25 mouse cellular contexts compared by ENCODE assay signal in the genomic region with DNA sequence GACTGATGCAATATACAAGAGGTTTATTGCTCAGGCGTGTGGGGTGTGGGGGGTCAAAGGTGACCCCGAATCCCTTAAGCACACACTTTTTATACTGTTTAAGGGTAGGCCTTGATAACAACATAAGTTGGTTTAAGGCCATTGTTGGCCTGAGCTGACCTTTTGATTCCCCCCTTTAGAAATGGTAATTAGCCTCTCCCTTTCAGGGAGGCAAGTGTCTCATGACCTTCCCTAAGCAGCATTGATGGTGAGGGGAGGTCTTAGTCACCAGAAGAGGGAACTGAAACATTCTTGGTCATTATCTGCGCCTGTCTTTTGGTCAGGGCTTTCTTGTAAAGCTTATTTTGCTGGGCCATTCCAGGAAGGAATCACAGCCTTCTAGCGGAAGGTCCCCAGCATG. TPM values are rescaled to one million over a fixed set of nuclear protein-coding genes. Genes with fewer than 3 reads are reported as not detected.
DNase-seq lines count a peak whose midpoint lies in the region; ATAC-seq and TF ChIP-seq lines count a peak whose summit lies in the region.
"Had no signal": no experiment of that assay in that cellular context is flagged by ENCODE, and none has a peak within 500 bp of the region (broad histone marks: within the 10 kb centered on the region; RNA-seq: fewer than 3 reads in every experiment).

No protein-coding gene starts in this region.

- intact Hi-C loops in heart, postnatal 14 days (cut with DNase I), result no loop called here

- H3K4me3 ChIP-seq in forebrain, embryonic 11.5 days (ENCODE audit: low read depth, low read length), result no peak overlapping the region
- H3K4me3 ChIP-seq in forebrain, embryonic 12.5 days (replicated peaks), result no peak overlapping the region
- no peak overlapping the region for H3K4me3 ChIP-seq in midbrain, embryonic 11.5 days (ENCODE audit: low read depth, low read length)
- H3K4me3 ChIP-seq in midbrain, embryonic 16.5 days (ENCODE audit: low read depth, low read length), result no peak overlapping the region
- H3K4me3 ChIP-seq in ES-E14 (ENCODE audit: insufficient read depth in 1 of 2, low read depth in 1 of 2, low read length in 2 of 2, poor library complexity in 1 of 2, severe bottlenecking in 1 of 2), result no peak overlapping the region
- H3K4me3 ChIP-seq: embryonic facial prominence, embryonic 10.5 days; embryonic facial prominence, embryonic 12.5 days; forebrain, embryonic 13.5 days; forebrain, embryonic 15.5 days had no signal

- no peaks in the 10 kb centered on the region for H3K36me3 ChIP-seq in forebrain, embryonic 11.5 days (ENCODE audit: control insufficient read depth, insufficient read depth, low read length)
- H3K36me3 ChIP-seq in forebrain, embryonic 12.5 days (replicated peaks), result no peaks in the 10 kb centered on the region
- no peaks in the 10 kb centered on the region for H3K36me3 ChIP-seq in midbrain, embryonic 11.5 days (ENCODE audit: control insufficient read depth, insufficient read depth, low read length)
- H3K36me3 ChIP-seq in midbrain, embryonic 16.5 days (ENCODE audit: control insufficient read depth, insufficient read depth, low read length), result no peaks in the 10 kb centered on the region
- H3K36me3 ChIP-seq in ES-E14 (ENCODE audit: control insufficient read depth, insufficient read depth, low read length, poor library complexity, severe bottlenecking), result no peaks in the 10 kb centered on the region
- H3K36me3 ChIP-seq: embryonic facial prominence, embryonic 12.5 days; forebrain, embryonic 15.5 days; G1E had no signal

- 64% methylated on average over 4 of the region's 4 CpGs for WGBS in forebrain, embryonic 11.5 days
- whole genome bisulfite sequencing in forebrain, embryonic 12.5 days, result 69% methylated on average over 4 of the region's 4 CpGs
- 22% methylated on average over 4 of the region's 4 CpGs for WGBS in midbrain, embryonic 11.5 days
- WGBS in midbrain, embryonic 16.5 days, result 52% methylated on average over 4 of the region's 4 CpGs

- no peak overlapping the region for H3K9ac ChIP-seq in forebrain, embryonic 11.5 days (ENCODE audit: low read length)
- no peak overlapping the region for H3K9ac ChIP-seq in forebrain, embryonic 12.5 days
- no peak overlapping the region for H3K9ac ChIP-seq in midbrain, embryonic 11.5 days (ENCODE audit: low read length)
- H3K9ac ChIP-seq in midbrain, embryonic 16.5 days (ENCODE audit: low read depth, low read length), result no peak overlapping the region
- H3K9ac ChIP-seq in ES-E14 (ENCODE audit: insufficient read depth, low read depth, low read length, poor library complexity, severe bottlenecking), result no peak overlapping the region
- H3K9ac ChIP-seq: embryonic facial prominence, embryonic 12.5 days; forebrain, embryonic 13.5 days; forebrain, embryonic 15.5 days; forebrain, postnatal 0 days had no signal

- no peak for ATAC-seq in forebrain, embryonic 11.5 days (replicated peaks; ENCODE audit: low FRiP score)
- no peak for ATAC-seq in forebrain, embryonic 12.5 days (ENCODE audit: low FRiP score)
- no peak for ATAC-seq in midbrain, embryonic 11.5 days (ENCODE audit: low FRiP score)
- ATAC-seq in midbrain, embryonic 16.5 days, result no peak
- no peak for ATAC-seq in CD4-positive, CD25-positive, alpha-beta regulatory T cell, adult 4 months
- ATAC-seq: activated CD4-positive, CD25-positive, alpha-beta regulatory T cell, adult 4 months; forebrain, embryonic 13.5 days; forebrain, embryonic 15.5 days; forebrain, postnatal 0 days; Patski had no signal

- H3K4me1 ChIP-seq in forebrain, embryonic 11.5 days (replicated peaks; ENCODE audit: control insufficient read depth, insufficient read depth, low read length), result peaks cover 8% of the 10 kb centered on the region; the same call in 1 of the 2 replicates
- peaks cover 28% of the 10 kb centered on the region for H3K4me1 ChIP-seq in forebrain, embryonic 12.5 days
- peaks cover 4% of the 10 kb centered on the region for H3K4me1 ChIP-seq in midbrain, embryonic 11.5 days (ENCODE audit: control insufficient read depth, insufficient read depth, low read length)
- H3K4me1 ChIP-seq in midbrain, embryonic 16.5 days (ENCODE audit: control insufficient read depth, insufficient read depth, low read length), result peaks cover 28% of the 10 kb centered on the region
- peaks cover 5 to 15% of the 10 kb centered on the region in 2 experiments for H3K4me1 ChIP-seq in ES-E14 (ENCODE audit: control insufficient read depth in 2 of 2, insufficient read depth in 2 of 2, low read length in 2 of 2, poor library complexity in 1 of 2)

- H3K27ac ChIP-seq in forebrain, embryonic 11.5 days (ENCODE audit: low read depth, low read length), result no peak overlapping the region
- H3K27ac ChIP-seq in forebrain, embryonic 12.5 days, result no peak overlapping the region
- H3K27ac ChIP-seq in midbrain, embryonic 11.5 days (ENCODE audit: low read depth, low read length), result no peak overlapping the region
- H3K27ac ChIP-seq in midbrain, embryonic 16.5 days (ENCODE audit: low read length), result no peak overlapping the region
- peak overlapping the region; percentile 43; the same call in 1 of the 2 replicates for H3K27ac ChIP-seq in ES-E14 (ENCODE audit: insufficient read depth, low read depth, low read length, poor library complexity, severe bottlenecking)
- H3K27ac ChIP-seq: embryonic facial prominence, embryonic 10.5 days; embryonic facial prominence, embryonic 12.5 days; forebrain, embryonic 13.5 days; forebrain, embryonic 15.5 days had no signal

- in situ Hi-C loops in ES-E14 (cut with MboI; ENCODE audit: low sequenced_read_pairs in 2 of 2, unreplicated experiment in 2 of 2), result no loop called here

- no peaks in the 10 kb centered on the region for H3K27me3 ChIP-seq in forebrain, embryonic 11.5 days (ENCODE audit: control insufficient read depth, insufficient read depth, low read length)
- no peaks in the 10 kb centered on the region for H3K27me3 ChIP-seq in forebrain, embryonic 12.5 days
- no peaks in the 10 kb centered on the region; the same call in 1 of the 2 replicates for H3K27me3 ChIP-seq in midbrain, embryonic 11.5 days (ENCODE audit: control insufficient read depth, insufficient read depth, low read length)
- no peaks in the 10 kb centered on the region for H3K27me3 ChIP-seq in midbrain, embryonic 16.5 days (ENCODE audit: control insufficient read depth, insufficient read depth, low read depth, low read length)
- H3K27me3 ChIP-seq: embryonic facial prominence, embryonic 12.5 days; forebrain, embryonic 13.5 days; forebrain, embryonic 15.5 days; Patski had no signal

- DNase-seq in forebrain, embryonic 11.5 days (ENCODE audit: low spot score), result peak; percentile 4
- DNase-seq in midbrain, embryonic 11.5 days (ENCODE audit: low spot score, missing footprints), result peak; percentile 65
- DNase-seq in ES-E14 (ENCODE audit: low read depth, low spot score) (no peak), ZHBTc4 (ENCODE audit: low read depth, low spot score) (peak; percentile 78)
- no peak for DNase-seq in heart, postnatal 14 days
- DNase-seq: adrenal gland, adult 8-10 months; adrenal gland, postnatal 14 days; adrenal gland, postnatal 36 days; B cell, adult 2 months; cerebellum, adult 11-12 months; cerebellum, adult 2 months; cerebellum, adult 9-10 months; cerebellum, postnatal 10 days; cerebellum, postnatal 25 days; forebrain, postnatal 0 days had no signal

- H3K9me3 ChIP-seq in forebrain, embryonic 11.5 days (ENCODE audit: control insufficient read depth, low read length), result no peaks in the 10 kb centered on the region
- H3K9me3 ChIP-seq in forebrain, embryonic 12.5 days, result peaks cover 19% of the 10 kb centered on the region; the same call in 1 of the 2 replicates
- H3K9me3 ChIP-seq in midbrain, embryonic 11.5 days (ENCODE audit: control insufficient read depth, low read length), result no peaks in the 10 kb centered on the region; the same call in 1 of the 2 replicates
- H3K9me3 ChIP-seq in midbrain, embryonic 16.5 days (replicated peaks; ENCODE audit: control insufficient read depth, low read length, poor library complexity, severe bottlenecking), result 0 out of 2 replicates have a peak, but pooled peaks cover 4% of the 10 kb centered on the region
- 0 out of 2 replicates have a peak, but pooled peaks cover 4% of the 10 kb centered on the region for H3K9me3 ChIP-seq in ES-E14 (ENCODE audit: control insufficient read depth, insufficient read depth, low read depth, low read length)
- H3K9me3 ChIP-seq: G1E had no signal

- H3K4me2 ChIP-seq in forebrain, embryonic 11.5 days (ENCODE audit: low read depth, low read length, severe bottlenecking), result no peak overlapping the region
- H3K4me2 ChIP-seq in forebrain, embryonic 12.5 days, result no peak overlapping the region
- no peak overlapping the region for H3K4me2 ChIP-seq in midbrain, embryonic 11.5 days
- no peak overlapping the region for H3K4me2 ChIP-seq in midbrain, embryonic 16.5 days (ENCODE audit: low read length)
- H3K4me2 ChIP-seq: embryonic facial prominence, embryonic 12.5 days; forebrain, embryonic 13.5 days; forebrain, embryonic 15.5 days had no signal

TF ChIP-seq in ES-E14, 5 proteins besides CTCF, POLR2A, EP300 and RAD21:
- no peak for TF ChIP-seq MAFK (IDR thresholded peaks at IDR 0.05; ENCODE audit: insufficient read depth, low read depth, low read length)
- TF ChIP-seq ZNF384 (IDR thresholded peaks at IDR 0.05; ENCODE audit: low read depth, low read length), result no peak
- TF ChIP-seq HCFC1 (IDR thresholded peaks at IDR 0.05; ENCODE audit: borderline replicate concordance, insufficient read depth, low read length), result no peak
- TF ChIP-seq ZC3H11A (IDR thresholded peaks at IDR 0.05; ENCODE audit: borderline replicate concordance, low read depth, low read length), result no peak
- TF ChIP-seq CHD2 (IDR thresholded peaks at IDR 0.05; ENCODE audit: low read depth, low read length), result no peak

RNA-seq across cellular contexts. Expression of a gene that starts 20.2 kb away (rescaled TPM):
- polyA plus RNA-seq in forebrain, embryonic 11.5 days (2014; fragmentation: Nextera tagmentation; extraction: Ambion mirVana), result 3.8 and 5.4 TPM in 2 replicates
- polyA plus RNA-seq in forebrain, embryonic 12.5 days (2016; fragmentation: Nextera tagmentation; extraction: Ambion mirVana), result 4.7 and 6.0 TPM in 2 replicates
- polyA plus RNA-seq in midbrain, embryonic 11.5 days (2014; fragmentation: Nextera tagmentation; extraction: Ambion mirVana), result 3.9 TPM in 2 replicates
- polyA plus RNA-seq in midbrain, embryonic 16.5 days (2015; fragmentation: Nextera tagmentation; extraction: Ambion mirVana), result 5.2 and 6.7 TPM in 2 replicates
- 9.2 and 9.8 TPM in 2 replicates for total RNA-seq in ES-E14 (2012; rRNA removed)
- total RNA-seq in heart, postnatal 14 days (2021), result 1 to 10 TPM; 5.3 to 6.8 TPM
- 10 to 100 TPM; 35.5 to 37.9 TPM for polyA plus RNA-seq in CD4-positive, CD25-positive, alpha-beta regulatory T cell, adult 4 months (2017; shearing (Covaris generic))

Comparison
In these comparisons a context has a peak if more than half of its experiments do, and no peak if none do; other contexts are left out.
1. DNase-seq: peak in forebrain, embryonic 11.5 days (single experiment), midbrain, embryonic 11.5 days (single experiment) and ZHBTc4 (single experiment); none in ES-E14 (single experiment) and heart, postnatal 14 days (0 of 2).